Mouse (Mus musculus) embryonic facial prominence, embryonic 13.5 days (tissue): ENCODE measurements around the gene Keap1. TPM values are rescaled to one million over a fixed set of nuclear protein-coding genes. Genes with fewer than 3 reads are reported as not detected.

Experiments used
- ATAC-seq: fragments of 200-750 bp; cut with Nextera tagmentation; 2 replicates; pipeline ENCODE4 v1.8.0; 2017; ENCODE audit warnings: low read depth; ENCODE audit not compliant: insufficient number of reproducible peaks, insufficient read depth, low FRiP score, low TSS enrichment
- H3K27ac ChIP-seq: fragments of 300-500 bp; sonication (generic); 2 replicates; pipeline ENCODE4 v1.5.1; 2015; ENCODE audit warnings: moderate library complexity, mild to moderate bottlenecking, inconsistent platforms
- H3K27me3 ChIP-seq: fragments of 300-500 bp; sonication (generic); 2 replicates; pipeline ENCODE4 v1.6.1; 2015; ENCODE audit warnings: mild to moderate bottlenecking, inconsistent platforms
- H3K36me3 ChIP-seq: fragments of 300-500 bp; sonication (generic); 2 replicates; pipeline ENCODE4 v1.6.1; 2015; ENCODE audit warnings: mild to moderate bottlenecking, inconsistent platforms
- H3K4me1 ChIP-seq: fragments of 300-500 bp; sonication (generic); 2 replicates; pipeline ENCODE4 v1.6.1; 2015; ENCODE audit warnings: inconsistent platforms
- H3K4me2 ChIP-seq: fragments of 300-500 bp; sonication (generic); 2 replicates; pipeline ENCODE4 v1.6.1; 2015; ENCODE audit warnings: moderate library complexity, mild to moderate bottlenecking, inconsistent platforms
- H3K4me3 ChIP-seq: fragments of 300-500 bp; sonication (generic); 2 replicates; pipeline ENCODE4 v1.5.1; 2015; ENCODE audit warnings: mild to moderate bottlenecking, inconsistent platforms
- H3K9ac ChIP-seq: fragments of 300-500 bp; sonication (generic); 2 replicates; pipeline ENCODE4 v1.6.1; 2015; ENCODE audit warnings: mild to moderate bottlenecking, inconsistent platforms
- H3K9me3 ChIP-seq: fragments of 300-500 bp; sonication (generic); 2 replicates; pipeline ENCODE4 v1.6.1; 2016; ENCODE audit warnings: inconsistent platforms
- WGBS: fragments of 180-500 bp; shearing (Covaris S2); methylation state at CpG from one replicate; pipeline ENCODE4 v1.1.7; 2015; ENCODE audit warnings: mixed read lengths; 5-methylcytosine and 5-hydroxymethylcytosine counted together
- polyA plus RNA-seq: library from polyadenylated mRNA; unstranded; fragments of >200 nt; fragmentation: Nextera tagmentation; extraction: Ambion mirVana; gene quantifications from 2 replicates; pipeline ENCODE4 v1.2.1, GENCODE M21; 2015

Keap1 gene
- polyA plus RNA-seq, 1 experiment from 2014 or later, result 70.7 TPM

DNA sequence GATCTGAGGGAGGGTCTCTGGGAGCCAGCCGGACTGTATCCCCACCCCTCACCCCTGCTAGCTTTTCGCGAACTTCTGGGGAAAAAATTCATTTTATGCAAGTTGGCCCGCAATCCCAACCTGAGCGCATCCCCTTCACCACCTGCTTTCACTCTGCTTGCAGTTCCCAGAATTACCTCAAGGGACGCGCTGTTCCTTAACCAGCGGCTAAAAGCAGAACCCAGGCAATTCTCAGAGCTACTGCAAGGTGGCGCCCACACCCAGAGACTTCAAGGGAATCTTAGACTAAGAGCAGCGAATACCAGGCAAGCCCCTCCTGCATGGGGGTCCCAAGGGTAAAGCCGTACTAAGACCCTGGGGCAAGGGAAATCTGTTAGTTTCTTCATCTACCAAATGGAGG, 2.2 kb upstream of the Keap1 start:
- Histone ChIP-seq H3K4me3 (0 out of 2 replicates have a peak overlapping the region, but pooled peaks have one; percentile 0), H3K27me3 (peaks cover 53% of the 10 kb centered on the region), H3K36me3 (peaks cover 5% of the 10 kb centered on the region; the same call in 1 of the 2 replicates), H3K4me2 (no peak overlapping the region), H3K9ac (no peak overlapping the region), H3K27ac (no peak overlapping the region), H3K9me3 (no peaks in the 10 kb centered on the region), H3K4me1 (peaks cover 45% of the 10 kb centered on the region)
- WGBS, result 4% methylated on average over 11 of the region's 11 CpGs
- ATAC-seq, result no peak

DNA sequence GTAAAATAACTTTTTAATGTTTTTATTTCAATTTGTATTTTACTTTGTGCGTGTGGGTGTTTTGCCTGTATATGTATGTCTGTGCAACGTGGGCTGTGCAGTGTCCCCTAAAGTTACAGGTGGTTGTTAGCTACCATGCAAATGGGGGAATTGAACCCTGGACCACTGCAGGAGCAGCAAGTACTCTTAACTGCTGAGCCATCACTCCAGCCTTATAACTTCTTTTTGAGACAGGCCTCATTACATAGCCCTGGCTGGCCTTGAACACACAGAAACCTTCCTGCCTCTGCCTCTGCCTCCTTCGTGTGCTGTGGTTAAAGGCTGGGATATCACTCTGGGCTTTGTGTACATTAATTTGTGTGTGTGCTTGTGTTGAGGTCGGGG, 296 bp upstream of the Keap1 start:
- no peaks in the 10 kb centered on the region for H3K9me3 ChIP-seq
- peaks cover 34% of the 10 kb centered on the region for H3K27me3 ChIP-seq
- ATAC-seq, result no peak
- peak overlapping the region; percentile 93 for H3K4me3 ChIP-seq
- peak overlapping the region; percentile 78 for H3K4me2 ChIP-seq
- peaks cover 35% of the 10 kb centered on the region for H3K4me1 ChIP-seq
- 0 out of 2 replicates have a peak overlapping the region, but pooled peaks have one; percentile 91 for H3K27ac ChIP-seq
- H3K36me3 ChIP-seq, result peaks cover 21% of the 10 kb centered on the region
- peak overlapping the region; percentile 99 for H3K9ac ChIP-seq
- 42% methylated on average over 4 of the region's 4 CpGs for WGBS

DNA sequence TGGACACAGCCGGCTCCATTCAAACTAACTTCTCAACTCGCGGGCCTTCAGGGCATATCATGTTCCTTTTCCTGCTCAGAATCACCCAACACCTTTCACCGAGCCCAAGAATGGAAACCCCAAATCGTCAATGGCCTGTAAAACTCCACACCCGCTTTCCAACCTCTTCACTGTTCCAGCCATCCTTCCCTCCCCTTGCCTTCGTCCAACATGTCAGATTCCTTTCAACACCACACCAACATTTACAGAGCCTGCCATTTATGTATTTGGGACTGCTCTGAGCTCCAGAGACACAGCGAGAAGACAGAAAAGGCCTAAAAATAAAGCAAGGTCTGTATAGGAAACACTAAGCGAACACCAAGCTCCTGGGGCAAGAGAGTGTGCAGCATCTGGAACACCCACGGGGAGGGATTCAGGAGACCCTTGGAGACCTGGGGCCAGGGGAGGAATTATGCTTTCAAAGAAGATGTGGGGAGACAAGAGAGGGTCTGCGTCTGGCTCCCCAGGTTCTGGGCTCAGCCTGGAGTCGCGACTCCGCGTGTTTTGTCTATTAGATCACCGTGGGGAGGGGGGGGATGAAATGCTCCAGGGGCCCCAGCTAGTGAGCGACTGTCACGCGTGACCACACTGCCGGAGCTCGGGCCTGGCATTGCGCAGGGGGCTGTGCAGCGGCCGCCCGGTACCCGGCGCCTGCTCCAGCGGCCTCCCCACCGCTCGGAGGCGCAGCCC, 993 bp downstream of the Keap1 start:
- Histone ChIP-seq H3K4me2 (peak overlapping the region; percentile 78), H3K36me3 (peaks cover 34% of the 10 kb centered on the region), H3K27me3 (peaks cover 21% of the 10 kb centered on the region), H3K9ac (peak overlapping the region; percentile 99), H3K9me3 (no peaks in the 10 kb centered on the region), H3K27ac (peak overlapping the region; percentile 91), H3K4me1 (peaks cover 27% of the 10 kb centered on the region), H3K4me3 (peak overlapping the region; percentile 93)
- under 1% methylated on average over 31 of the region's 31 CpGs for WGBS
- ATAC-seq, result no peak

DNA sequence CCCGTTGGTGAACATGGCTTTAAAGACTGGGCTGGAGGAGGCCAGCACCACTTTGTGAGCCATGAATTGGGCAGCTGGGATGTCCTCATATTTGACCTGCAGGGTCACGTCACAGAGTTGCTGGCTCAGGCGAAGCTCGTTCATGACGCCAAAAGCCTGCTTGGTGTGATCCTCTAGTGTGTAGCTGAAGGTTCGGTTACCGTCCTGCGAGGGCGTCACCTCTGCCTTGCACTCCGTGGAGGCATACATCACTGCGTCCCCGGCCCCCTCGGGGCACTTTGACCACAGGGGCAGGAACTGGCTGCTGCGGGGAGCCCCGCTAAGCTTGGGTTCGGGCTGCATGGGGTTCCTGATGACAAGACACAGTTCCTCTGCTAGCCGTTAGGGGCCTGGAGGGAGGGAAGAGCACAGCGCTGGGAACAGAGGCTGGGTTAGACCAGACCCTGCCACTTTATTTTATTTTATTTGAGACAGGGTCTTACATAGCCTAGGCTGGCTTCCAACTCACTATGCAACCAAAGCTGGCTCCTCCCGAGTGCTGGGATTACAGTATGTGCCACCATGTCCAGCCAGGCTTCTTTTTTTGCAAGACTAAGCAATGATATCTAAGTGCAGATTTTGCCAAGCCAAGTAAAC, 1.7 kb downstream of the Keap1 start:
- Histone ChIP-seq H3K27me3 (peaks cover 14% of the 10 kb centered on the region), H3K9ac (peak overlapping the region; percentile 99)
- ATAC-seq, result 0 out of 2 replicates have a peak, but pooled peaks have one; percentile 20

GRCm38 (mm10) chr9:21236991-21237367, 2.2 kb downstream of the Keap1 start:
- WGBS, result 83% methylated on average over 25 of the region's 25 CpGs
- Histone ChIP-seq H3K9me3 (no peaks in the 10 kb centered on the region), H3K4me1 (peaks cover 27% of the 10 kb centered on the region), H3K4me3 (peak overlapping the region; percentile 93), H3K9ac (peak overlapping the region; percentile 99), H3K27ac (0 out of 2 replicates have a peak overlapping the region, but pooled peaks have one; percentile 91), H3K4me2 (peak overlapping the region; percentile 78), H3K36me3 (peaks cover 42% of the 10 kb centered on the region), H3K27me3 (peaks cover 9% of the 10 kb centered on the region)
- ATAC-seq, result no peak

More for the DNA sequence above, 1.7 kb downstream of the Keap1 start:
- Histone ChIP-seq H3K27ac (peak overlapping the region; percentile 91), H3K9me3 (no peaks in the 10 kb centered on the region), H3K4me1 (peaks cover 27% of the 10 kb centered on the region), H3K4me3 (peak overlapping the region; percentile 93), H3K4me2 (peak overlapping the region; percentile 78), H3K36me3 (peaks cover 40% of the 10 kb centered on the region)
- WGBS, result 15% methylated on average over 19 of the region's 19 CpGs

GRCm38 (mm10) chr9:21235341-21235740, 3.8 kb downstream of the Keap1 start:
- H3K9ac ChIP-seq, result no peak overlapping the region
- no peak for ATAC-seq
- 87% methylated on average over 4 of the region's 4 CpGs for WGBS

DNA sequence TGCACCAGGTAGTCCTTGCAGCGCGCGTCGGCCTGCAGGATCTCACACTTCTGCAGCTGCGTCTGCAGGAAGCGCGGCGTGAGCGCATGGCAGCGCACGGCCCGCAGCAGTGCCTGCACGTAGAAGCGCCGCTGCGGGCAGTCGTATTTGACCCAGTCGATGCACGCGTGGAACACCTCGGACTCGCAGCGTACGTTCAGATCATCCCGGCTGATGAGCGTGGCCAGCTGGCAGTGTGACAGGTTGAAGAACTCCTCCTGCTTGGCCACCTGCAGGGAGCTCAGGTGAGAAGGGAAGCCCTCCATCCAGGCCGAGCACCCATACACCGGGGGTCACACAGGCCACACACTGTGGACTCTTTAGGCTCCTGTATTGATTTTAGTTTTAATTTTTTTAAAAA, 5.4 kb downstream of the Keap1 start:
- peaks cover 16% of the 10 kb centered on the region for H3K4me1 ChIP-seq
- H3K27me3 ChIP-seq, result no peaks in the 10 kb centered on the region
- no peak overlapping the region for H3K4me2 ChIP-seq
- no peaks in the 10 kb centered on the region for H3K9me3 ChIP-seq
- H3K9ac ChIP-seq, result no peak overlapping the region
- H3K36me3 ChIP-seq, result peaks cover 72% of the 10 kb centered on the region
- H3K27ac ChIP-seq, result no peak overlapping the region
- H3K4me3 ChIP-seq, result no peak overlapping the region
- ATAC-seq, result no peak
- WGBS, result 81% methylated on average over 28 of the region's 28 CpGs

More at GRCm38 (mm10) chr9:21235341-21235740, 3.8 kb downstream of the Keap1 start:
- Histone ChIP-seq H3K4me3 (no peak overlapping the region), H3K27me3 (0 out of 2 replicates have a peak, but pooled peaks cover 3% of the 10 kb centered on the region), H3K4me2 (no peak overlapping the region), H3K36me3 (peaks cover 57% of the 10 kb centered on the region), H3K27ac (no peak overlapping the region), H3K9me3 (no peaks in the 10 kb centered on the region), H3K4me1 (peaks cover 23% of the 10 kb centered on the region)

GRCm38 (mm10) chr9:21233366-21233765, 5.8 kb downstream of the Keap1 start:
- H3K9me3 ChIP-seq, result no peaks in the 10 kb centered on the region
- no peak for ATAC-seq
- no peak overlapping the region for H3K4me3 ChIP-seq
- H3K36me3 ChIP-seq, result peaks cover 74% of the 10 kb centered on the region
- 91% methylated on average over 29 of the region's 29 CpGs for whole genome bisulfite sequencing
- H3K4me1 ChIP-seq, result peaks cover 16% of the 10 kb centered on the region
- no peak overlapping the region for H3K9ac ChIP-seq
- H3K4me2 ChIP-seq, result no peak overlapping the region
- no peak overlapping the region for H3K27ac ChIP-seq
- H3K27me3 ChIP-seq, result no peaks in the 10 kb centered on the region

GRCm38 (mm10) chr9:21232867-21233266, 6.3 kb downstream of the Keap1 start:
- no peak overlapping the region for H3K4me3 ChIP-seq
- WGBS, result 89% methylated on average over 5 of the region's 5 CpGs

GRCm38 (mm10) chr9:21231551-21231950, 7.6 kb downstream of the Keap1 start:
- Histone ChIP-seq H3K9me3 (no peaks in the 10 kb centered on the region), H3K9ac (no peak overlapping the region), H3K27ac (no peak overlapping the region), H3K4me2 (no peak overlapping the region), H3K4me3 (no peak overlapping the region), H3K27me3 (no peaks in the 10 kb centered on the region), H3K36me3 (peaks cover 69% of the 10 kb centered on the region), H3K4me1 (peaks cover 10% of the 10 kb centered on the region)
- no peak for ATAC-seq
- WGBS, result 51% methylated on average over 23 of the region's 23 CpGs

More at GRCm38 (mm10) chr9:21232867-21233266, 6.3 kb downstream of the Keap1 start:
- no peaks in the 10 kb centered on the region for H3K9me3 ChIP-seq
- H3K4me1 ChIP-seq, result peaks cover 15% of the 10 kb centered on the region
- no peaks in the 10 kb centered on the region for H3K27me3 ChIP-seq
- no peak overlapping the region for H3K9ac ChIP-seq
- H3K36me3 ChIP-seq, result peaks cover 74% of the 10 kb centered on the region
- no peak for ATAC-seq
- no peak overlapping the region for H3K27ac ChIP-seq
- H3K4me2 ChIP-seq, result no peak overlapping the region

GRCm38 (mm10) chr9:21227342-21227741, 11.8 kb downstream of the Keap1 start:
- peak; percentile 27; the same call in 1 of the 2 replicates for ATAC-seq
- H3K27me3 ChIP-seq, result 0 out of 2 replicates have a peak, but pooled peaks cover 6% of the 10 kb centered on the region
- 13% methylated on average over 16 of the region's 16 CpGs for WGBS

More at GRCm38 (mm10) chr9:21227342-21227741, 11.8 kb downstream of the Keap1 start:
- peak overlapping the region; percentile 68; the same call in 1 of the 2 replicates for H3K27ac ChIP-seq
- H3K4me2 ChIP-seq, result peak overlapping the region; percentile 59
- peaks cover 32% of the 10 kb centered on the region for H3K36me3 ChIP-seq
- no peaks in the 10 kb centered on the region for H3K9me3 ChIP-seq
- H3K4me1 ChIP-seq, result peaks cover 10% of the 10 kb centered on the region
- peak overlapping the region; percentile 34 for H3K4me3 ChIP-seq
- peak overlapping the region; percentile 59 for H3K9ac ChIP-seq
